Mouse (Mus musculus) olfactory bulb, adult 2 months (tissue): ENCODE results near the gene Olfm2.

Source experiments
- CTCF ChIP-seq: fragments of 200-500 bp; IDR thresholded peaks from 2 replicates; pipeline ENCODE4 v1.5.1; 2012; ENCODE audit warnings: low read depth, mild to moderate bottlenecking, low read length, moderate library complexity; ENCODE audit not compliant: insufficient read depth
- POLR2A ChIP-seq: fragments of 200-500 bp; IDR thresholded peaks from 2 replicates; pipeline ENCODE4 v1.6.1; 2012; ENCODE audit warnings: mild to moderate bottlenecking, low read depth, low read length, moderate library complexity; ENCODE audit not compliant: insufficient read depth

- TF ChIP-seq CTCF (no peak), POLR2A (no peak)
These were observed 60.9 kb downstream of the Olfm2 start for GRCm38 (mm10) chr9:20685081-20685861.
